Mouse (Mus musculus) ES-CJ7 (cell line): ENCODE data around the gene Igfbp7.

Experiments
- DNase-seq: peaks from one replicate; pipeline ENCODE4 v3.0.0; 2011; ENCODE audit warnings: low read depth, low spot score

The Igfbp7 gene

DNA sequence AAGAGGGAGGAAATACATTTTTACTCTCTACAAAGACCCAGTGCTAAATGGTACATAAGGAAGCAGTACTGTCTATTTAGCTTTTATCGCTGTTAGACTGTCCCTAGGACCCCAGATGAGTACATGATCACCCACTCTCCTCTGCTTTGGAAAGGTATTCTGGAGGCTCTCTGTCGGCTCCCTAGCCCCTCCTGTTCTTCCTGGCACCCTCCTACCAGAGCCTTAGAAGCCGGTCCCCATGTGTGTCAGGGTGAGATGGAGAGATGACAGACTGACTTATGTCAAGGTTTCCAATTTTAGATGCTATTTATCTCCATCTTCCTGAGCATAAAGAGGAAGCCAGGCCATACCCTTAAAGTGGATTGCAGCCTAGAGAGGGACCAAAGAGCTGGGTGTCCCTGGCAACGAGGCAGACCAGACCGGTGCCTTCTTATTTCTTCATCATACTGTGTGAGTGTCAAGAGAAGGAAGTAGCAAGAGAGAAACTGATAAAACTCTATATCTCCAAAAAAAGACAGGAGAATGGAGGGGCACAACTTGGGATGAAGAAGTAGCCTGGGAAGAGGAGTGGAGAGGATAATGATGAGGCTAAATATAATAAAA lies 2.3 kb downstream of the Igfbp7 start:
- DNase-seq = no peak

DNA sequence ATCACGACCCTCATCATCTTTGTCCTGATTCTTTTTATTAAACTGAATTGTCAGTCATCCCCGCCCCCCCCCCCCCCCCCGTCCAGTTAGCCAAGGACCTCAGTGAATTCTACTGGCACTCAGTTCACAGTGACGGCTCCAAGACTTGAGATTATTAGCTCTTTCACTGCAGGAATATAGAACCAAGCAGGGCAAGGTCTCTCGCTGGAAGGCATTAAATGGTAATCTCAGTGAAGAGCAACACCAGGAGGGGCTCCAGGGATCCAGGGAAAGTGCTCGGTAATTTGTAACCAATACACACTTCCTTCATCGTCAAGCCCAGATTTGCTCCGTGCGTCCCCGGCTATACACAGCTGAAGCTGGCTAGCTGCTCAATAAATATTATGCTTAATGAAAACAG lies 2.9 kb downstream of the Igfbp7 start:
- DNase-seq = no peak

DNA sequence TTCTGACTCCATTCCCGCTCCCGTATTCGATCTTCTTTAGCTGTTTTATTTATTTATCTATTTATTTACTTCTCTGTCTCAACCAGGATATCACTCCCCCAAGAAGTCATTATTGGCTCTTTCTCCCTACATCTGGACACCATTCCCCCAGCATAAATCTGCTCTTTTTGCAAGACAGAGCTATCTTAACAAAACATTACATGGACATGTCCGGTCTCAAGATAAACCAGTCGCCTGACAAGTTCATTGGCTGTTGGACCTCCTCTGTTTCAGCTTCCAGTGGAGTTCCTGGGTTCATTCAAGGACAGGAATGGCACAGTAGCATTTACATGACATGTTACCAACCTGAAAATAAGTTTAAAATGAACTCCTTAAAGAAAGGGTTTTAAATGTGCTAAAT lies 4.9 kb downstream of the Igfbp7 start:
- no peak for DNase-seq

DNA sequence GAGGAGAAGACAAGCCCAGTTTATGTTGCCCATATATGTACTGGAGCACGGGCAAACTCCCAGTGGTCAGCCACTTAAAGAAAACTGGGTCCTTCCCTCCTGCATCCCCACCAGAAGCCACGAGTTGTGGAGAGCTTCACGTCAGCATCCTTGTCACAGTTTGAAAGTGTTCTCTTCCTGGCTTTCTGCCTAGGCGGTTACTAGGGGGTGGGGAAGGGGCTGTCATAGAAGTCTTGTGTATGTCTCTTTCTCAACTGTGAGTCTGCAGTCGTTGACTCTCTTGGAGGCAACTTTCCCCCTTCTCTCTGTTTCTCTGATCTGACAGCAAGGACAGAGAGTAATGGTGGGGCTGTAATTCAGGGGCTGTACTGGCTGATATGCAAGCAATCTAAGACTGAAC lies 5.7 kb downstream of the Igfbp7 start:
- no peak for DNase-seq

DNA sequence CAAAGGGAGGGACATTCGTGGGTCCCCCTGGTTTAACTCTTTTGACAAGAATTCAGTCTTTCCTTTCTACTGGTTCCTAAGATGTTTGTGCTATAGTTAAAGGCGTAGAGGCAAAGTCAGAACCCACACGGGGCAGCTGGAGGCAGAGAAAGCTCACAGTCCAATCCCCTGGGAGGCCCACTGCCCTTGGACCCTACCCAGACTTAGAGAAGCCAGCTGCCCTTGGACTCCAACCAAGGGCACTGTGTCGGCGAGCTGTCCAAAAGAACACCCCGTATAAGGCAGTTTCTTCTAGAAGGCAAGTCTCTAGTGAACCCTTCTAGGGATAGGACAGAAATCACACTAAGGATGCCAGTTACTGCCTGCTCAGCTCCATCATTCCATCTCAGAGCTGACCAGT lies 7.0 kb downstream of the Igfbp7 start:
- no peak for DNase-seq

DNA sequence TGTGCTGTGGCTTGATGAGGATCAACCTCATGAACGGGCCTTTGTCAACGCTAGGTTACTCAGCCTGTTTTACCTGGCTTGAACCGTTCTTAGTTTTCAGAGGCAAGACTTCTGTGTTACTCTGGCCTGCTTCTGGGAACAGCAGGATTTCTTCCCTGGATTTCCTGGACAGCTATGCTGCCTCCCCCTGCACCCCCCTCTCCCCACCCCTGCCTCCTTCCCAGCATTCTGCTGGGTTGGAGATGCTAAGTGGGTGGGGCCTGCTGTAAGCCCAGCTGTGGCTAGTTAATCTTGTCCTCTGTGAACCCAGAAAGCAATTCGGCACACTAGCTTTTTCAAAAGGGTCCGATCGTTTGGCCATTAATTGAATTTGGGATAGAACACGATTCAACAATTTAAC lies 7.7 kb downstream of the Igfbp7 start:
- no peak for DNase-seq

DNA sequence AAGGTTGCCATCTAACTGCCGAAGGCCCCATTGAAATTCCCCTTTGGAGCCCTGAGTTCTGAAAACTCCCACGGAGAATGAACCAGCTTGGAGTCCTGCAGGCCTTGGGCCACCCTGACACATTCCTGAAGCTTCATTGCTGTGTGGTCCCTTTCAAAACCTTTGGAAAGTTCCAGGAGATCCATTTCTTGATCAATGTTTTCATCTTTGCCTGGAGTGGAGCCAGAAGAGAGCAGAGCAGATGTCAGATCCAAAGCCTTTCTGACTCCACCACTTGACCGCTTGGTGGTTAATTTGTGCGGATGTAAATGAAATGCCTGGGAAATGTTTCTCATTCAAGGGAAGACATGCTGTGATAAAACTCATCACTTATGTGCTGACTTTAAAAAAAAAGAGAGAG lies 8.8 kb downstream of the Igfbp7 start:
- DNase-seq = no peak

DNA sequence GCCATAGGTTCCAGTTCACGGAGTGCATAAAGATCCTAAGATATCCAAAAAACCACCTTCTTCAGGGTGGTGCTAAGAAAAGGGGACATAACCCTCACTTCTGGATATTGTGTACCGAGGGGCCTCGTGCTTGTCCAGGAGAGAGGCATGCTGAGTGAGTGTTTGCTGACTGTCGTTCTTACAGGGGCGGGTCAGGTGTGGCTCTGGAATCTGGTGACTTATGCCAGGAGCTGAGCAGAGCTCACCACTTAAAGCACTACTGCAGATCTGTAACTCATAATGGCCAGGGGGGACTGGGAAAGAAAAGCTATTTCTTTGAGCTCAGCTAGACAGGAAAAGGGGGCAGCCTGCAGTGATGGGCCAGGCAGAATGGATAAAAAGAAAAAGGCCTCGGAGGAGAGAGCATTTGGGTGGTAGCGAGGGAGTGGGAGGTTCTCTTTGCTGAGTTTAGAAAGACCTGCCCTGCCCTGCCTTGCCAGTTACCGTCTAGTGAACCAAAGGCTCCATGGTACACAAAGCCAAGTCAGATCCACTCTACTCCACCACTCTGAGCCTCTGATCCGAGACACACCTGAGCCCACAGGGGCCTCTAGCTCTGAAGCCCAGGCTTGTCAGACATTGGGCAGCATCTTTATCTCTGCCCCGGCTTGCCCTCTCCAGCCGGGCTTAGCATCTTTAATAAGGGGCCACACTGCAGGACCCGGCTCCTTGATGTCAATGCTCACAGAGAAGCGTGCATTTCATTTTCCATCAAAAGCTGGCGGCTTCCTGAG lies 9.4 kb downstream of the Igfbp7 start:
- no peak for DNase-seq

DNA sequence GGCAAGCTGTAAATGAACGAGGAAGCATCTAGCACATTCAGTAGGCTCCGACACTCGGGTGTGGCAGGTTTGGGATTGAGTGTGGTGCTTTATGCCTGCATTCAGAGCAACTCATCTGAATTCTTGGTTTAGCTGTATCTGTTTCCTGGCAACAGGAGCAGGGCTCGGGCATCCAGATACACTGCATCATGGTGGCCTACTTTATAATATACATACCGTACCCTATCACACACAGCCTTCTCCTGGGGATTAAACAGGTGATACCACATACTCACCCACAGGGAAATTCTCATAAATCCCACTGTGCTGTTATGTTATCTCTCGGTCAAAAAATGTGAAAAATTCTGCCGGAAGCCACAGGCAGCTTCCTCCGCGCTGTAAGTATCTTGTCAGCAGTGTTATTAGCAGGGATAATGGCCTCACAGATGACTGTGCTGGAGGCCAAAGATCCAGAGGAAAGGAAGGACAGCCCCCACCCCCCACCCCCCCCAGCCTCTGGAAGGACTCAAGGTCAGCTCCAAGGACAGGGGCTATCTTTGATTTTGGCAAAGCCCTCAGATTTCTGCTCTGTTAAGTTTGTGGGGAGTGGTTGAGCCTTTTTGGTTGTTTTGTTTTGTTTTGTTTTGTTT lies 13.7 kb downstream of the Igfbp7 start:
- DNase-seq = no peak

DNA sequence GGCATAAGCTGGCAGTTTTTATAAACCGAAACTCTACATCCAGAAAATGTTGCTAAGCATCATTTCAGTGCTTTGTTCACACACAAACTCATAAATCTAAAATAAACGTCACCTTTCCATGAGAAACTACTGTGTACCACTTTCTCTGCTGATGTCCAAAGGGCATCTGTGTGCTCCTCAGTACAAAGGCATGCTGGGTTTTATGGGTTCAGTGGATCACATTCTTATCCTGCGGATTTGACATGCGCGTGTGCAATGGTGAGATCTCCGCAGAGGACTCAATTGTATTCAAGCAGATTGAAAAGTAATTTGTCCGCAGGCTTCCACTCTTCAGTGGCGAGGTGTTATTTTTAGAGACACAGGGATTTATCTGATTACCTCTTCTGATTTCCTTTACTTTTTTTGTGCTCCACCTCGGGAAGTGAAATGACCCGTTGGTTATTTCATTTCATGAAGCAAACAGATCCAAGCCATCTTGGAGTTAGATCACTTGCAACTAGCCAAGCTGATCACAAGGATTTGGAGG lies 14.7 kb downstream of the Igfbp7 start:
- DNase-seq = no peak

DNA sequence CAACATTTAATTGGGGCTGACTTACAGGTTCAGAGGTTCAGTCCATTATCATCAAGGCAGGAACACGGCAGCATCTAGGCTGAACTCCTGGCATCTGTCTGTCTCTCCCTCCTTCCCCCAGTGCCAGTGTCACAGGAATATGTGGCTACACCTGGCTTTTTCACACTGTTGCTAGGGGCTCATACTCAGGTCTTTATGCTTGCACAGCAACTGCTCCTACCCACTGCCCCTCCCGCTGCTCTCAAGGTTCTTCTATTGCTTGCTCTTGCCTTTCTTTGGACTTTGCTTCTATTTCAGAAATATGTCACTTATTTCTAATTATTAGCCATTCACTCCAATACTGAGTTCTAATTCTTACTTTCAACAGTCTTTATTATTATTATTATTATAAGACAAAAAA lies 17.6 kb downstream of the Igfbp7 start:
- no peak for DNase-seq

DNA sequence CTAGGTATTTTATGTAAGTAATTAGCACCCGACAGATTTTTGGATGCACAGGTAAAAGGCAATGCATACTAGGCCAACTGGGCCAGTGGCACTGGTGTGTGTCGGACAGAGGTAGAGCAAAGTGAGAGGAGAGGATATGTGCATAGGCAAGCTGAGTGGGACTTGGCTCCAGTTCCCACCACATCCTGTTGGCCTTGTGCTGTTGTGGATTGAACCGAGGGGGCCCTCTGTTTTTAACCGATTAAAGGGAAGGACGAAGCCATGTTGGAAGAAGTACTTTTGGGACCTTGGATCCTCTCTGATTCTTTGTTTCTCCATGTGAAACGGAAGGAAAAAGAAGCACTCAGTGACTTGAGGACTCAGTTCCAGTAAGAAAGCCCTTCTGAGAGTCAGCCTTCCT lies 19.5 kb downstream of the Igfbp7 start:
- no peak for DNase-seq

DNA sequence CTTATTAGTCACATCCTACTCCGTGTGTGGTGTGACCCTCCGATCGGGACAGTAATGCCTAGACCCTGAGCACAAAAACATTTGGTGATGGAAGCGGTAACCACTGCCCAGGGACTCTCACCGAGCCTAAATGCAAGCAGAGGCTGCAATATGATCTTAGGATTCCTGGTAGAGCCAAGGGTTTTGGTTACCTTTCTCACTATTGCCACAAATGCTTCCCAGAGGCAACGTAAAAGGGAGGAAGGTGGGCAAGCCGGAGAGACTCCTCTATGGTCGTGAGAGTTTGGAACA lies 20.5 kb downstream of the Igfbp7 start:
- no peak for DNase-seq

DNA sequence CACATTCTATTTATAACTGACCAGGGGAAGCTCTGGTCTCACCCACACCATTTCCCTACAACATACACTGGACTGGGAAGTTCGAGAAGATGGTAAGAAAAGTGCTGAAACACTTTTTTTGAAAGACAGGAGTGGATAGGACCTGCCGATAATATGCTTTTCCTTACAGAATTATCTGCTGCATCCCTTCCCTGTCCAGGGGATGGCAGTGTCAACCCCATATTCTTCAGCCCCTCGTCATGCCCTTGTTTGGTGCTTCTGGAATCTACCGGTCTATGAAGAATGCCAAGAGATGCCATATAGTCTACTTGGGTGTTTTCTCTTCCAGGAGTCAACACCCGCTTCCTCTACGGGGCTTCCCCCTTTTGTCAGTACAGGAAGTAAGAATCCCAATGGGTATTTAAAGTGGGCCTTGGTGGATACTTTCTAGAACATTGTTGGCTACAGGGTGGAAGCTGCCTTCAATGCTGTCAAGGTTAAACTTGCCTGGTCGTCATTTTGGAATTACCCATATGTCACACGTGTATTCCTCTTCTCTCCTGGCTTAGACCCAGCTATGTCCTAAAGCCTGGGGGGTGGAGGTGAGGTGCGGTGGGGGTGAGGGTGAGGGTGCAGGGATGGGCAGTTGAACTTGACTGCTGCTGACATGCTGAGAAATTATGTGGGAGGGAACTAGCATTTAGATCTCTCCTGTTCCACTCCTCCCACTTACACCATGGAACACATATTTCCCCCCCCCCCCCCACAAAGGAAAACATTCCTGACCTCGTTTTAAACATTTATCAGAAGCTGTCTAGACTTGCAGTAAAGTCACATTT lies 21.0 kb downstream of the Igfbp7 start:
- no peak for DNase-seq

DNA sequence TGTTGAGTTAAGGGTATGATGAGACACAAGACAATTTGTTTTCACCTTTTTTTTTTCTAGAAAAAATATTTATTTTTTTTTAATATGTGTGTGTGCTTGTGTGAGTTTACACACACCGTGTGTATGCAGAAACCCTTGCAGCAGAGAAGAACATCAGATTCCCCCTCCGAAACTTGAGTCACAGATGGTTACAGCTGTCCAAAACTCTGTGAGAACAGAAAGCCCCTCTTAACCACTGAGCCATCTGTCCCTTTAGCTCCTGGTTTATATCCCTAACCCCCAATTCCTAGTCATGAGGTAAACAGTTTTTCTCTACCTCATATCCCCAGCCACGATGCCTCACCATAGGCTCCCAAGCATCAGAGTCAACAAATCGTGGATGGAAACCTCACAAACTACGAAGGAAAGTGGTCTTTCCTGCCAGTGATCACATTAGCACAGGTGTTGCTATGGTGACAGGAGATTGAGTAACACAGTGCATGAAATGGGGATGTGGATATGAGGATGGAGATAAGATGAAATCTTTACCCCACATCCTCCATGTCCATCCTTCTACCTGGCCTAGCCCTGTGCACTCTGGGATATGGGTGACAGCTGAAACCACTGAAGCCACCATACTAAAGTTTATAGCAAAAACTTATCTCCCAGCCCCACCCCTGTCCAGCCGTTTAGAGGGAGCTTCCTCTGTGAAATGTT lies 21.8 kb downstream of the Igfbp7 start:
- no peak for DNase-seq

DNA sequence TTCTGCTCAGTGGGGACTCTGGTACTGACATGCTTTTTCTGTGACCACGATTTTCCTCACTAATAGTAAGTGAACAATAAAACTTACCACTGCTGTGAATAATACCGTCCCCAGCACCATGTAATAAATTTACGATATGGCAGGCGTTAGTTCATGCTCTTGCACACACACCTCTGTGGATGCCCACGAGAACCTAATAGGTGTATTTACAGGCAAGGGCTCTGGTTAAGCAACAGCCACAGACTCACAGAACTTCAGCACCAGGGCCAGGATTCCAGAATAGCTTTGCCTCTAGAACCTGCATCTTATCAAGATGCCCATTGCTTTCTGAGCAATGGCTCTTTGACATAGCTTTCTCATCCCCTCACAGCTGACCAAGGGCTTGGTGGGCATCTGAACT lies 22.6 kb downstream of the Igfbp7 start:
- DNase-seq = no peak

DNA sequence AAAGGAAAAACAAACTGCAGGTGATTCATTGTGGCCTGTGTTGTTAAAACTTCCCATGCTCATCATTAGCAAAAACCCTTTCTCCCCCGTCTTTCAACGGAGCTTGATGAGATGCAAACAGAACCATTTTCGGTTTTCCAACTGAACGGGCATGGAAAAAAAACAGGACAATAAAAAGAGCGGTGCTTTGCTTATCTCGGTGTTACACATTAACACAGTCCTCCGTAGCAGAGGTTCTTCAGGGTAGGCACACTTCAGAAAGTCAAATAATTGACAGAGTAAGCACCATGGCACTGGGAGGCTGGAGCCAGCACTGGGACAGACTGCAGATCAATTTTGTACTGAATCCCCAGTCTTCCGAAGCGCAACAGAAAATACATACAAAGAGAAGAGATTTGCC lies 23.1 kb downstream of the Igfbp7 start:
- no peak for DNase-seq

DNA sequence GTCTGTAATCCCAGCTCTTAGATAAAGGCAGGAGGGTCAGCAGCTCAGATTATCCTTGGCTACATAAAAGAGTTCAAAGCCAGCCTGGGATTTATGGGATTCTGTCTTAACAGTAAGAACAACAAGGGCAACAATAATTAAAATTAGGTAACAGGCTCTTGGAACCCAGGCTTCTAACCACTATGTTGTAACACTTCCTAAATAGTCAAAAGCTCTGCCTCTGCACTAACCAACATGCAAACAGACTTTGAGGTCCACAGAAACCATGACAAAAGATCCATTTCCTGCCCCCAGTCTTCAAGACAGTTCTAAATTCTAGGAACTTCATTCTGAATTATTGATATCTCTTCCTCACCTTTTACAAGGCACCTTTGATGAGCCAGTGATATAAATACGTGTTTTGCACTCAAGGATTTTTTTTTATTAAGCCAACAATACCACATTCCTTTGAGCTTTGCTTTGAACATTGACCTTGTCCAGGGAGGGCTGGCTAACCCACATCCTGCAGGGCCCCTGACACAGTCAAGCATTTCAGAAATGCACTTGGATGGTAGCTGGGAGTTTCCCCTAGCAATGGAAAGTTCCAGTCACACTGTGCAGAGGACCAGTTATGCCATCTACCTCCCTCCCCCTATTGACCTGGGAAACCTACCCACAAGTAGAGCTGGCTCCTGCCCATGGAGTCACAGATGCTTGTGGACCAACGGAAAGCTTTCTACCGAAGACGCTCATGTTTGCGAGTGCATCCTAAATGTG lies 23.9 kb downstream of the Igfbp7 start:
- DNase-seq = no peak

DNA sequence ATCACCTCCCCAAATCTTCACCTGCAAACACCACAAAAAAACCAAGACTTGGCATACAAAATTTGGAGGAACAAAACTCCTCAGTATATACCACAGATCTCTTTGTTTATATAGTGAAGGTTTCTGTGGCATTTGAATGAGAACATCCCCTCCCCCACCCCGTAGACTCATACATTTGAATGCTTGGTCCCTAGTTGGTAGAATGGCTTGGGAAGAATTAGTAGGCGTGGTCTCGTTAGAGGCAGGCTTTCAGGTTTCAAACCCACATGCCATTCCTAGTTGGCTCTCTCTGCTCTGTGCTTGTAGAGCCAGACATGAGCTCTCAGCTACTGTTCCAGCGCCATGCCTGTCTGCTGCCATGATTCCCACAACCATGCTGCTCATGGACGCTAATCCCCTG lies 26.2 kb downstream of the Igfbp7 start:
- DNase-seq = peak; percentile 53

DNA sequence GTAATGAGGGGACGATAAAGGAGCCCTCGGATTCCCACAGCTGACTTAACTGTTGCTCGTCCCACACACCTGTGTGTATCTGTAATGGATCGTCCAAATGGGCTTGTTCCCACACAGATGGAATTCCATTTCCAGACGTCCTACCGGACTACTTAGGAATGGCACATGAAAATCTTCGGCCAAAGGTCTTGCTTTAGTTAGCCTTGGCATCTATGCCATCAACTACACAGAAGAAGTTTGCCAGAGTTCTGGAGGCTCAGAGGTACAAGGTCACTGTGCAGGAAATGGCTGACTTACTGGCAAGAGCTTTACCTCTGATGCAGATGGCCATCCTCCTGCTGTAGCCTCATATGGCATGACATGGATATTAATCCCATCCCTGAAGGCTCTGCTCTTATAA lies 26.6 kb downstream of the Igfbp7 start:
- no peak for DNase-seq

DNA sequence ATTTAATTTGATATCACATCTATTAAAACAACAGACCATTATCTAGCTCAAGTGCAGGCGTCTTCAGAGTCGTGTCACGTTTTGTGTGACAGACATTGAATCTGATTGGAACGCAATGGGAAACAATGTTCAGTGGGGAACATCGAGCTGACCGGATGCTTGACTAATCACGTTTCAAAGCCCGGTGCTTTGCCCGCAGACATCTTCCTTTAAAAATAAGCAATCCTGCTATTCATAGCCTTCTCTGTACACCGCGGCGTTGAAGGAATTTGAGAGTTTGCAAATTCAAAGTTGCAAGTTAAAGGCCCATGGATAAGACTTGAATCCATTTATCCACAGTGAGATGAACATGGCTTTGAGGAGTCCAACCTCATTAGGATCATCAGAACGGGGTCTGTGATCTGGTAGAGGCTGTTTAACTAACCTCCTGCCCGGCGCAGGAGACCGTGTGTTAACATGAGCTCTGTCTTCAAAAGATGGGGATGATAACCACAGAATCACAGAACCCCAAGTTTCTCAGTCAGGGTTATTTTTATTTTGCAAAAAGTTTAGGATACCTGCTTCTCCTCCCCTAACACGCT lies 27.4 kb downstream of the Igfbp7 start:
- DNase-seq = no peak
